Mouse (Mus musculus): ENCODE measurements around the gene Cdc42bpb. TPM values are rescaled to one million over a fixed set of nuclear protein-coding genes. Genes with fewer than 3 reads are reported as not detected.

Gene Cdc42bpb
- polyA plus RNA-seq, 1 experiment from 2014 or later, result 48.1 TPM

DNA sequence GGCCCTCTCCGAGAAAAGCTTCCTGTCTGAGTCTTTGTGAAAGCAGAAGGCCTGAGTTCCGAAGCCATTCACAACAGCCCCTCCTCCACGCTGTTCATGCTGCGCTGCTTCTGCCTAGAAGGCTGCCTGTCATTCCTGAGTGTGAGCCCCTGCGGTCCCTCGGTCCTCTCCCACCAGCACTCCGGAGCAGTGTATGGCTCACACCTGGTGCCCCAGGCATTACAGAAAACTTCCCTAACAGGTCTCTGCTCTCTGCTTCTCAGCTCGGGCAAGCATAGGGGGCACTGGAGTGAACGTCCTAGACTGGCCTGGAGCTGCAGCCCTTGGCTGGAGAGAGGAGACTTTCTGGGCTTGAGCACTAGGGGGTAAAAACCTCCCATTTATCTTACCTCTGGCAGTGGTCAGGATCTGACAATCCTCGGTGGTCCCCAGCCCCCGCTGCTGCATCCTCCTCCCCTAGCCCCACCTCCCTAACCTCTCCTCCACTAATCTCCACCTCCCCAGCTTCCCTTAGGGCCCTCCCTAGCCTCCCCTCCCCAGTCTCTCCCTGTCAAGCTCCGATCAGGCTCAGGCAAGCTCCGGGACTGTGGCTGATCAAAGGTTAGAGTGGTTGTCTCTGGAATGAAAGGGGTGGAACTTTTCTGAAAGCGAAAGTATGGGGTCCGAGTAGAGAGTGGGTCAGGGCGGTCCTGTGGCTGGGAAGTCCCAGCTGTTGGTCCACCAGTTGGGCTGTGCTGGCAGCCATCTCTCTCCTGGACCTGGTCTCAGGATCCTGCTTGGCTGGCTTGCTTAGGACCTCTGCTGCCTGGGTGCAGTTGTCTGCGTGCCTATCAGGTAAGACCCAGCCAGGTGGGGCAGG, 39.6 kb upstream of the Cdc42bpb start, which contains the start of gene Exoc3l4:
Gene Exoc3l4 (plus strand): TSS at position 97 of the 859 bp plus-strand sequence.
- 5% methylated on average over 17 of the region's 17 CpGs for WGBS
- peak within 1 kb of the TSS; percentile 5; the same call in 1 of the 2 replicates for H3K9ac ChIP-seq
- H3K27me3 ChIP-seq (ENCODE audit: control insufficient read depth, insufficient read depth, low read length), result peaks cover 25% of the 10 kb centered on the region
- no peak within 1 kb of the TSS for H3K27ac ChIP-seq
- no peaks in the 10 kb centered on the region for H3K36me3 ChIP-seq (replicated peaks; ENCODE audit: control insufficient read depth, insufficient read depth)
- peaks cover 5% of the 10 kb centered on the region; the same call in 1 of the 2 replicates for H3K4me1 ChIP-seq (replicated peaks; ENCODE audit: control insufficient read depth, insufficient read depth, low read length)
- no peak within 1 kb of the TSS for H3K4me3 ChIP-seq (replicated peaks; ENCODE audit: low read length)
- peak; percentile 47 for DNase-seq (ENCODE audit: low spot score)
- H3K9me3 ChIP-seq (ENCODE audit: control insufficient read depth, low read length), result no peaks in the 10 kb centered on the region
- H3K4me2 ChIP-seq (replicated peaks), result peak within 1 kb of the TSS; percentile 37
- 0 out of 2 replicates have a peak, but pooled peaks have one; percentile 4 for ATAC-seq (ENCODE audit: low FRiP score)

DNA sequence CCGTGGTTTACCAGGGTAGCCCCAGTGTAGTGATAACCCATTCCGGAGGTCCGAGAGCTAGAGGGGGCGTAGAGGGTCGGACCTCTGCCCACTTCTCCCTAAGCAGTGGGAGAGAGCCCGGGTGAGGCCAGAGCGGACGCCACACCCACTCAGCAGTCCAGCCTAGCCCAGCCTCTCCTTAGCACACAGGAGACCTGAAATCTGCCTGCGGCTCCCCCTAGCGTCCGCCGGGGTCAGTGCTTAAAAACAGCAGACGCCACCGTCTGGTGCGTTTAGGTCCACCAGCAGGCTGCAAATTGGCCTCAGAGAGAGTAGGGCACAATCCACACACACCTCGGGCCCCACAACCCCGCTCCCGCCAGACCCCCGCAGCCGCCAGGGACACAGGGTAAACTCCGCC, 35.8 kb upstream of the Cdc42bpb start:
- Histone ChIP-seq H3K4me3 (replicated peaks; ENCODE audit: low read length) (peak overlapping the region; percentile 13), H3K4me1 (replicated peaks; ENCODE audit: control insufficient read depth, insufficient read depth, low read length) (peaks cover 13% of the 10 kb centered on the region; the same call in 1 of the 2 replicates), H3K27ac (no peak overlapping the region), H3K36me3 (replicated peaks; ENCODE audit: control insufficient read depth, insufficient read depth) (no peaks in the 10 kb centered on the region), H3K4me2 (replicated peaks) (peak overlapping the region; percentile 38), H3K27me3 (ENCODE audit: control insufficient read depth, insufficient read depth, low read length) (no peaks in the 10 kb centered on the region), H3K9ac (peak overlapping the region; percentile 18; the same call in 1 of the 2 replicates), H3K9me3 (ENCODE audit: control insufficient read depth, low read length) (no peaks in the 10 kb centered on the region)
- DNase-seq (ENCODE audit: low spot score), result peak; percentile 84
- ATAC-seq (ENCODE audit: low FRiP score), result peak; percentile 76
- 1% methylated on average over 21 of the region's 21 CpGs for WGBS

DNA sequence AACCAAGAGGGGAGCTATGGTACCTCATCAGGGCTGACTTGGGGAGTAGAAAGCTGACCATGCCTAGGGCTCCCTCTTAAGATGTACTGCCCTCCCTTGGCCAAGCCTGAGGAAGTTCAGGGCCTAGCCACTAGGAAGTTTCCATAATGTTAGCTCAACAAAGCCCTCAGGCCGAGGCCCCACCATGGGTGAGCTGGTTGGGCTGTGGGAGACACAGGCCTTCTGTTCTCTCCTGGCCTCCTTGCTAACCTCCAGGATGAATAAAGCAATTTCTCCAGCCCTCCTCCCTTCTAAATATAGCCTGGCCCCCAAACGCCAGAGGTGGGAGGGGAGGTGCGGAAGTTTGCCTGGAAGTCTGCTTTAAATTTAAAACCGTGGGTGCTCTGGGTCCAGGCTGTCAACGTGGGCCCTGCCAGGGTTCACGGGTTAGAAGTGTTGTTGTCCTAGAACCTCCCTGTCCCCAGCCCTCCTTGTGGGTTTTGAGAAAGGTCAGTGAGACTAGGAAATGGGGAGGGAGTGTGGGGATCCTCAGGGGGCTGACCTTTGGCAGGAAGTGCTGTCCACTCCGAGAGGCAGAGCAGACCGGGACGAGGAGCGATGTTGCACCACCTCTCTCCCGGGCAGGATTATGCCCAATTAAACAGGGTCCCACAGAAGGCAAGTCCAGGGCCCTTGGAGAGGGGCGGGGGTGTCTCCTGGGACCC, 35.2 kb upstream of the Cdc42bpb start:
- Histone ChIP-seq H3K27me3 (ENCODE audit: control insufficient read depth, insufficient read depth, low read length) (peaks cover 2% of the 10 kb centered on the region; the same call in 1 of the 2 replicates), H3K36me3 (replicated peaks; ENCODE audit: control insufficient read depth, insufficient read depth) (no peaks in the 10 kb centered on the region), H3K27ac (no peak overlapping the region), H3K4me2 (replicated peaks) (peak overlapping the region; percentile 38), H3K9ac (peak overlapping the region; percentile 18; the same call in 1 of the 2 replicates), H3K9me3 (ENCODE audit: control insufficient read depth, low read length) (no peaks in the 10 kb centered on the region), H3K4me1 (replicated peaks; ENCODE audit: control insufficient read depth, insufficient read depth, low read length) (peaks cover 13% of the 10 kb centered on the region; the same call in 1 of the 2 replicates), H3K4me3 (replicated peaks; ENCODE audit: low read length) (peak overlapping the region; percentile 13)
- WGBS, result 22% methylated on average over 12 of the region's 12 CpGs
- DNase-seq (ENCODE audit: low spot score) (no peak), ATAC-seq (ENCODE audit: low FRiP score) (peak; percentile 3; the same call in 1 of the 2 replicates)

DNA sequence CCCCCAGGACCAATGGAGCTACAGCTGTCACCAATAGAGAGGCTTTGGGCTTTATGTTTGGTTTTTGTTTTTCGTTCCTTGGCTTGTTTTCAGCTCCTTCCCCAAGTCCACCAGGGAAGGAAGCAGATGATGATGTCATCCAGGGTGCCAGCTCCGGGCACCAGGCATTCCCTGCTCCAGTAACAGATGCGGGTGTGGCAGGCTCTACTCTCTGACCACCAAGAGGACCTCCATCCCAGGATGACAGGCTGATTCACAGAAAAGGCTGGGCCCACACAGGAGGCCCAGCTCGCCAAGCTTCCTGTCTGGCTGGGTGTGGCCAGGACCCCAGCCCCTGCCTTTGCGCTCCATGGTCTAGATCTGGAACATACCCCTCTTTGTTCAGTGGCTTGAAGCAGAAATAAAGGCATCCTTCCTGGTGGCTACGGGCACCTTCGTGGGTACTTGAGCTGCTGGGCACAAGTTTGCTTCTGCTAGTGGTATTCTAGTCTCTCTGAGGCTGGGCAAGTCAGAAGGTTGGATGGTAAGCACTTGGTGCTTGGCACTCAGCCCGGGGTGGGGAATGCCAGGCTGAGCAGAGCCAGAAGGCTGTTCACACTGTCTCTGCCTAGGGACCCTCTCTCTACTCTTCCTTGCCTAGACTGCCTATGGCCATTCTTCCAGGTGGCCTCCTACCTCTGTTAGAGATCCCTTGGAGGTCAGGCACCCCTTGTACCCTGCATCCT, 34.3 kb upstream of the Cdc42bpb start:
- peaks cover 13% of the 10 kb centered on the region for H3K4me1 ChIP-seq (replicated peaks; ENCODE audit: control insufficient read depth, insufficient read depth, low read length)
- WGBS, result 81% methylated on average over 8 of the region's 8 CpGs

GRCm38 (mm10) chr12:111409583-111409982, 32.1 kb upstream of the Cdc42bpb start:
- H3K27ac ChIP-seq, result no peak overlapping the region
- ATAC-seq (ENCODE audit: low FRiP score), result 0 out of 2 replicates have a peak, but pooled peaks have one; percentile 8
- 7% methylated on average over 5 of the region's 5 CpGs for WGBS
- no peak overlapping the region for H3K9ac ChIP-seq
- H3K4me1 ChIP-seq (replicated peaks; ENCODE audit: control insufficient read depth, insufficient read depth, low read length), result peaks cover 14% of the 10 kb centered on the region; the same call in 1 of the 2 replicates
- no peaks in the 10 kb centered on the region for H3K9me3 ChIP-seq (ENCODE audit: control insufficient read depth, low read length)
- H3K4me2 ChIP-seq (replicated peaks), result no peak overlapping the region
- H3K27me3 ChIP-seq (ENCODE audit: control insufficient read depth, insufficient read depth, low read length), result peaks cover 18% of the 10 kb centered on the region
- H3K4me3 ChIP-seq (replicated peaks; ENCODE audit: low read length), result no peak overlapping the region
- no peaks in the 10 kb centered on the region for H3K36me3 ChIP-seq (replicated peaks; ENCODE audit: control insufficient read depth, insufficient read depth)
- peak; percentile 45 for DNase-seq (ENCODE audit: low spot score)

More for the DNA sequence above, 34.3 kb upstream of the Cdc42bpb start:
- peaks cover 12% of the 10 kb centered on the region for H3K27me3 ChIP-seq (ENCODE audit: control insufficient read depth, insufficient read depth, low read length)
- H3K9ac ChIP-seq, result no peak overlapping the region
- H3K36me3 ChIP-seq (replicated peaks; ENCODE audit: control insufficient read depth, insufficient read depth), result no peaks in the 10 kb centered on the region
- no peak overlapping the region for H3K27ac ChIP-seq
- H3K4me2 ChIP-seq (replicated peaks), result no peak overlapping the region
- no peaks in the 10 kb centered on the region for H3K9me3 ChIP-seq (ENCODE audit: control insufficient read depth, low read length)
- DNase-seq (ENCODE audit: low spot score) (no peak), ATAC-seq (ENCODE audit: low FRiP score) (no peak)
- no peak overlapping the region for H3K4me3 ChIP-seq (replicated peaks; ENCODE audit: low read length)

- 5% methylated on average over 24 of the region's 24 CpGs for WGBS
- ATAC-seq (ENCODE audit: low FRiP score), result no peak
- peaks cover 18% of the 10 kb centered on the region for H3K27me3 ChIP-seq (ENCODE audit: control insufficient read depth, insufficient read depth, low read length)
- H3K36me3 ChIP-seq (replicated peaks; ENCODE audit: control insufficient read depth, insufficient read depth), result no peaks in the 10 kb centered on the region
- peak within 1 kb of the TSS; percentile 27 for H3K4me2 ChIP-seq (replicated peaks)
- no peaks in the 10 kb centered on the region for H3K9me3 ChIP-seq (ENCODE audit: control insufficient read depth, low read length)
- peak within 1 kb of the TSS; percentile 10 for H3K4me3 ChIP-seq (replicated peaks; ENCODE audit: low read length)
- no peak for DNase-seq (ENCODE audit: low spot score)
- peaks cover 14% of the 10 kb centered on the region; the same call in 1 of the 2 replicates for H3K4me1 ChIP-seq (replicated peaks; ENCODE audit: control insufficient read depth, insufficient read depth, low read length)
- H3K27ac ChIP-seq, result no peak within 1 kb of the TSS
- H3K9ac ChIP-seq, result no peak within 1 kb of the TSS
Measured at GRCm38 (mm10) chr12:111406622-111407021, 29.1 kb upstream of the Cdc42bpb start, which contains the start of gene Lbhd2. Lbhd2 (plus strand) TSS chr12:111406809.

DNA sequence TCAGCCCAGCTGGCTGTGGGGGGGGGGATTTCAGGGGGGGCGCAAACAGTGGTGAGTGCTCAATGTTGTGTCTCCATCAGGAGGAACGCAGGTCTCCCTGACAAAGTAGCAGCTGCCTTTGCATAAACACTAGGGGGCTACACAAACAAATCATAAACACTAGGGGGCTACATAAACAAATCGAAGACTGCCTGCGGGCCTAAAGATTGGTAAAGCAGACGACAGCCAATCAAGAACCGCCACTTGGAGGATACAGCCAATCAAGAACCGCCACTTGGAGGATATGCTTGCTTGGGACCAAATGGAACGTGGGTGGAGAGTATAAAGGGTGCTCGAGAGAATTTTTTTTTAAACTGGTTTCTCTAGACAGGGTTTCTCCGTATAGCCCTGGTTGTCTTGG, 27.4 kb upstream of the Cdc42bpb start:
- no peak overlapping the region for H3K4me3 ChIP-seq (replicated peaks; ENCODE audit: low read length)
- ATAC-seq (ENCODE audit: low FRiP score) (no peak), DNase-seq (ENCODE audit: low spot score) (no peak)
- H3K4me1 ChIP-seq (replicated peaks; ENCODE audit: control insufficient read depth, insufficient read depth, low read length), result peaks cover 12% of the 10 kb centered on the region; the same call in 1 of the 2 replicates
- H3K27me3 ChIP-seq (ENCODE audit: control insufficient read depth, insufficient read depth, low read length), result peaks cover 18% of the 10 kb centered on the region
- no peaks in the 10 kb centered on the region for H3K36me3 ChIP-seq (replicated peaks; ENCODE audit: control insufficient read depth, insufficient read depth)
- H3K4me2 ChIP-seq (replicated peaks), result no peak overlapping the region
- H3K9me3 ChIP-seq (ENCODE audit: control insufficient read depth, low read length), result no peaks in the 10 kb centered on the region
- H3K9ac ChIP-seq, result no peak overlapping the region
- H3K27ac ChIP-seq, result no peak overlapping the region
- 70% methylated on average over 10 of the region's 10 CpGs for WGBS

DNA sequence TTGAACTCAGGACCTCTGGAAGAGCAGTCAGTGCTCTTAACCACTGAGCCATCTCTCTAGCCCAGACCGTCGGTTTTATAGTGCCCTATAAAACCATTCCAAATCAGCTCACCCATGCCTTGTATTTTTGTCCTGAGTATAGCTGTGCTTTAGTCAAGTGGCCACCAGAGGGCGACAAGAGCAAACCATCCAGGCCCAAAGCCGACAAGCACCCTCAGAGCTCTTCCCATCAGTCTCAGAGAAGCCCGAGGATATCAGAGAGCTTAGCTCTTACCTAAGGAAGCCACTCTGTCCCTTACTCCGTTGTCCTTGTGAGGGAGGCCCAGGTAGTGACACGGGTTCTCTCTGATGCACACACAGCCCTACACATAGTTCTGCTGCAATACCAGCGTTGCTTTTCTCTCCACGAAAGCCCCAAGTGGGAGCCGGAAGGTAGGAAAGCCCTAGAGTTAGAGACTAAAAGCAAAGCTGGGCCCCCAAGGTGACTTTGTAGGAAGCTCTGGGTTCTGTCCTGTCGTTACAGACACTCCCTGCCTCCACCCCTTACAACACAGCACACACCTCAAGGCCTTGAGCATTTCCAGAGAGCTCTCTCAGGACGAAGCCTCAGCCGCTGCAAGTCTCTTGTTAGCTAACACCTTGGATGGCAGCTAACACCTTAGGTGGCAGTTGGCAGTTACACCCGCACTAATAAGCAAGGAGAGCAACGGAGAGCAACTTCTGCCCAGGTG, 24.1 kb upstream of the Cdc42bpb start:
- Histone ChIP-seq H3K4me1 (replicated peaks; ENCODE audit: control insufficient read depth, insufficient read depth, low read length) (peaks cover 2% of the 10 kb centered on the region; the same call in 1 of the 2 replicates), H3K9ac (no peak overlapping the region), H3K27me3 (ENCODE audit: control insufficient read depth, insufficient read depth, low read length) (peaks cover 5% of the 10 kb centered on the region; the same call in 1 of the 2 replicates), H3K4me2 (replicated peaks) (no peak overlapping the region), H3K4me3 (replicated peaks; ENCODE audit: low read length) (no peak overlapping the region), H3K36me3 (replicated peaks; ENCODE audit: control insufficient read depth, insufficient read depth) (no peaks in the 10 kb centered on the region), H3K27ac (no peak overlapping the region), H3K9me3 (ENCODE audit: control insufficient read depth, low read length) (no peaks in the 10 kb centered on the region)
- ATAC-seq (ENCODE audit: low FRiP score) (peak; percentile 69; the same call in 1 of the 2 replicates), DNase-seq (ENCODE audit: low spot score) (peak; percentile 86)
- 23% methylated on average over 15 of the region's 15 CpGs for WGBS
